In the genomic region with DNA sequence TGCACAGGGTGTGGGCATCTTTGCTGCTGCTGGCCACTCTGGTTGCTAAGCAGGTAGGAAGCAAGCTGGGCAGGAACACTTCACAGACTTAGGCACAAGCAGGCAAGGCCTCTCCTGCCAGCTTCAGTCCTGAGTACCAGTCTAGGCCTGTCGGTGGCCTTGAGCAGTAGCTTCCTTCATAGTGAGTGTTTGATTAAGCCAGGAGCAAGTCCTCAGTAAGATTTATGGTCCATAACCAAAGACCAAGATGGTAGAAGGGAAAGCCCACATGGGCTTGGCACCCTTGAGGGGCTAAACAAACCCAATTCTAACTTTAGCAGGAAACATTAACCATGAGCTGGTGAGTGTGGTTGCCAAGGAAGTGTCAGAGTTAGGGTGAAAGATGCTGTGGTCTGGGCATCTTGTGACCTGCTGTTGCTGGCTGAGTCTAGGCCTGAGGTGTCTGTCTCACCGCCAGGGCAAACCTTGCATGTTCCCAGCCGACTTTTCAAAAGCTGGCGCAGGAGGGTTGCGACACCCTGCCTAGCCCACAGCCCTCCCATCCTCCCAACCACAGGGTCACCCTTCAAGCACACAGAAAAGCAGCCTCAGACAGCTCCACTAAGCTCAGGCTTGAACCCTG, we compare ENCODE assay signal across 18 mouse cellular contexts. TPM values are rescaled to one million over a fixed set of nuclear protein-coding genes. Genes with fewer than 3 reads are reported as not detected.
DNase-seq lines count a peak whose midpoint lies in the region; ATAC-seq and TF ChIP-seq lines count a peak whose summit lies in the region.
"Had no signal": no experiment of that assay in that cellular context is flagged by ENCODE, and none has a peak within 500 bp of the region (broad histone marks: within the 10 kb centered on the region; RNA-seq: fewer than 3 reads in every experiment).

No protein-coding gene starts in this region.

- TF ChIP-seq CTCF in liver, postnatal 0 days (IDR thresholded peaks at IDR 0.05; ENCODE audit: low read depth), result no peak
- TF ChIP-seq CTCF in C2C12 (IDR thresholded peaks at IDR 0.05; ENCODE audit: control insufficient read depth, insufficient read depth, insufficient read length), result no peak

- peaks cover 7% of the 10 kb centered on the region for H3K4me1 ChIP-seq in liver, postnatal 0 days (ENCODE audit: insufficient read depth)
- no peaks in the 10 kb centered on the region for H3K4me1 ChIP-seq in liver, embryonic 11.5 days (replicated peaks; ENCODE audit: control insufficient read depth, insufficient read depth, low read length)
- H3K4me1 ChIP-seq: limb, embryonic 15.5 days; neural tube, embryonic 15.5 days had no signal

- TF ChIP-seq EP300 in liver, postnatal 0 days (IDR thresholded peaks at IDR 0.05; ENCODE audit: low read depth), result no peak

- H3K27ac ChIP-seq in liver, postnatal 0 days (ENCODE audit: low read depth), result no peak overlapping the region
- no peak overlapping the region for H3K27ac ChIP-seq in liver, embryonic 11.5 days (ENCODE audit: low read depth, low read length)
- H3K27ac ChIP-seq: embryonic facial prominence, embryonic 15.5 days; intestine, embryonic 15.5 days; limb, embryonic 15.5 days; neural tube, embryonic 15.5 days had no signal

- H3K9ac ChIP-seq in liver, postnatal 0 days (replicated peaks), result no peak overlapping the region
- no peak overlapping the region for H3K9ac ChIP-seq in liver, embryonic 11.5 days (ENCODE audit: low read depth, low read length)
- H3K9ac ChIP-seq: embryonic facial prominence, embryonic 15.5 days; forebrain, postnatal 0 days; intestine, embryonic 15.5 days; limb, embryonic 15.5 days; neural tube, embryonic 15.5 days had no signal

- no peaks in the 10 kb centered on the region for H3K79me3 ChIP-seq in C2C12 (ENCODE audit: low read depth)

- no peak overlapping the region for H3K4me2 ChIP-seq in liver, postnatal 0 days (ENCODE audit: low read depth, low read length)
- no peak overlapping the region for H3K4me2 ChIP-seq in liver, embryonic 11.5 days
- H3K4me2 ChIP-seq: embryonic facial prominence, embryonic 15.5 days; heart, embryonic 11.5 days; intestine, embryonic 15.5 days; limb, embryonic 15.5 days; neural tube, embryonic 15.5 days had no signal

- no peak overlapping the region for H3ac ChIP-seq in C2C12 (ENCODE audit: control insufficient read depth, insufficient read length, low read depth)

- WGBS in liver, postnatal 0 days (ENCODE audit: insufficient replicate concordance), result 49% methylated on average over 5 of the region's 5 CpGs
- 74% methylated on average over 5 of the region's 5 CpGs for WGBS in liver, embryonic 11.5 days

- H3K36me3 ChIP-seq in liver, postnatal 0 days (replicated peaks; ENCODE audit: insufficient read depth, low read length), result no peaks in the 10 kb centered on the region
- no peaks in the 10 kb centered on the region for H3K36me3 ChIP-seq in liver, embryonic 11.5 days (ENCODE audit: control insufficient read depth, insufficient read depth, low read length)
- H3K36me3 ChIP-seq in C2C12 (ENCODE audit: control insufficient read depth, insufficient read depth), result peaks cover 3% of the 10 kb centered on the region
- H3K36me3 ChIP-seq: intestine, embryonic 15.5 days; limb, embryonic 15.5 days; neural tube, embryonic 15.5 days had no signal

- no peaks in the 10 kb centered on the region for H3K27me3 ChIP-seq in liver, postnatal 0 days (ENCODE audit: insufficient read depth, low read length)
- no peaks in the 10 kb centered on the region for H3K27me3 ChIP-seq in liver, embryonic 11.5 days (replicated peaks; ENCODE audit: control insufficient read depth, insufficient read depth, low read length)
- no peaks in the 10 kb centered on the region for H3K27me3 ChIP-seq in C2C12 (ENCODE audit: control insufficient read depth, insufficient read depth, insufficient read length)
- H3K27me3 ChIP-seq: embryonic facial prominence, embryonic 15.5 days; intestine, embryonic 15.5 days; limb, embryonic 15.5 days; neural tube, embryonic 15.5 days had no signal

- H3K79me2 ChIP-seq in C2C12 (ENCODE audit: control insufficient read depth, insufficient read depth), result no peaks in the 10 kb centered on the region

- no peak overlapping the region for H3K4me3 ChIP-seq in liver, postnatal 0 days (ENCODE audit: low read depth, low read length)
- H3K4me3 ChIP-seq in liver, embryonic 11.5 days (ENCODE audit: low read depth, low read length), result no peak overlapping the region
- no peak overlapping the region for H3K4me3 ChIP-seq in C2C12 (ENCODE audit: insufficient read depth, poor library complexity, severe bottlenecking)
- H3K4me3 ChIP-seq: embryonic facial prominence, embryonic 15.5 days; intestine, embryonic 15.5 days; limb, embryonic 15.5 days; neural tube, embryonic 15.5 days had no signal

- ATAC-seq in liver, postnatal 0 days, result no peak
- no peak for ATAC-seq in liver, embryonic 11.5 days (replicated peaks; ENCODE audit: low FRiP score)
- ATAC-seq in megakaryocyte, adult 5-6 weeks (ENCODE audit: poor library complexity, severe bottlenecking), result peak; percentile 70
- ATAC-seq: forebrain, postnatal 0 days; intestine, embryonic 15.5 days had no signal

- peak; percentile 28 for DNase-seq in liver, postnatal 0 days
- no peak for DNase-seq in liver, embryonic 11.5 days (ENCODE audit: low spot score)
- DNase-seq in adipocyte (ENCODE audit: low spot score), result peak; percentile 29
- no peak for DNase-seq in retina, embryonic 14.5 days (ENCODE audit: low spot score)
- no peak for DNase-seq in urinary bladder, adult 2 months (ENCODE audit: low spot score)
- DNase-seq in layer of hippocampus, adult 9-10 months (ENCODE audit: low spot score), result no peak
- DNase-seq: adrenal gland, postnatal 25 days; cerebellum, postnatal 36 days; forebrain, postnatal 0 days; gastrocnemius, postnatal 14 days; right cerebral cortex, adult 18-20 months had no signal

- H3K9me3 ChIP-seq in liver, postnatal 0 days (ENCODE audit: low read length), result no peaks in the 10 kb centered on the region
- no peaks in the 10 kb centered on the region for H3K9me3 ChIP-seq in liver, embryonic 11.5 days (ENCODE audit: control insufficient read depth, low read length)
- H3K9me3 ChIP-seq: embryonic facial prominence, embryonic 15.5 days; intestine, embryonic 15.5 days; limb, embryonic 15.5 days; neural tube, embryonic 15.5 days had no signal

TF ChIP-seq in C2C12, 6 proteins besides CTCF, POLR2A, EP300 and RAD21:
- TF ChIP-seq CEBPB (IDR thresholded peaks at IDR 0.05; ENCODE audit: low read depth) (peak; percentile 50), USF1 (IDR thresholded peaks at IDR 0.05; ENCODE audit: low read depth) (no peak)

RNA-seq across cellular contexts. Expression of gene Mki67, which starts 56.7 kb away (rescaled TPM):
- polyA plus RNA-seq in liver, postnatal 0 days (2015; fragmentation: Nextera tagmentation; extraction: Ambion mirVana), result 35.4 and 38.8 TPM in 2 replicates
- 75.1 and 79.3 TPM in 2 replicates for polyA plus RNA-seq in liver, embryonic 11.5 days (2014; fragmentation: Nextera tagmentation; extraction: Ambion mirVana)
- polyA plus RNA-seq in C2C12 (2012; fragmentation: generic; extraction: Trizol), result 18.1 TPM
- 558 and 564 TPM in 2 replicates for total RNA-seq in megakaryocyte, adult 5-6 weeks (2015)
- 458 and 547 TPM in 2 replicates for total RNA-seq in megakaryocyte, adult 5-6 weeks (2017)
- polyA plus RNA-seq in urinary bladder, adult 2 months (2012; rRNA removed), result 1.6 and 2.5 TPM in 2 replicates

Comparison
In these comparisons a context has a peak if more than half of its experiments do, and no peak if none do; other contexts are left out.
1. DNase-seq: peak in liver, postnatal 0 days (single experiment) and adipocyte (single experiment); none in liver, embryonic 11.5 days (single experiment), retina, embryonic 14.5 days (single experiment), urinary bladder, adult 2 months (single experiment) and layer of hippocampus, adult 9-10 months (single experiment).